Mouse (Mus musculus): ENCODE measurements around the gene Abcg1.

Abcg1 gene

DNA sequence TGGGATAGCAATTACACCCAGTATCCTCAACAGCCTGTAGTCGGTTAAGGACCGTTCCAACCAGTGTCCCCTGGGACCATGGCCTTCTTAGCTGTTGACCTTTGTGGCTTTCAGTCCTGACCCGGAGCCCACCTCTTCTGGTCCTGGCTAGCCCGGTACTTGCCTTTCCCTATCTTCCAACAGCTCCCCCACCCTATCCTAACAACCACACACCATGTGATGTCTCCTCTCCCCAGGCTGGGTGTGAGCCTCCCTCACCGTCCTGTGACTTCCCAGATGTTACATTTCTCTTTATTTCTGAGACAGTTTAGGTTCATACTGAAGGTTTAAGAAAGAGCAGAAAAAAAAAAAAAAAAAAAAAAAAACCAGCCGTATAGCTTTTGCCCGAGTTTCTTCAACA is 17.1 kb upstream of the Abcg1 start:
- no peak for DNase-seq (ENCODE audit: low spot score in 2 of 2)

DNA sequence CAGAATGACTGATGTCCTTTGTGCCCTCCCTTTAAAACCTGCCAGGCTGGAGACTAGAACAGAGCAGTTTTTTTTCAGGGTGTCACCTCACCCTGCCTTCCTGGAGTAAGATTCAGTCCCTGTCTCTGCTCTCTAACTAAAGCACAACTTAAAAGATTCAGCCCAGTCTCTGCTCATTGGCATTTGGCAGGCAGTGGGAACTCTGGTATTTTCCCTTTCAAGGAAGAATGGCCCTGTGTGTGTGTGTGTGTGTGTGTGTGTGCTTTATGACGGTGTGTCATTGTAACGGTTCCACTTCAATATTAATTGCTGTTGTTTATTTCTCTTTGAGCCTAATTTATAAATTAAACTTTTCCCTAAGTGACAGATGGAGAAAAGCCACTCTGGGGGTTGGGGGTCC is 14.7 kb upstream of the Abcg1 start:
- no peak for DNase-seq (ENCODE audit: low spot score in 2 of 2)

GRCm38 (mm10) chr17:31057891-31058744 is 643 bp downstream of the Abcg1 start:
- no peak for DNase-seq (ENCODE audit: low spot score in 2 of 2)

DNA sequence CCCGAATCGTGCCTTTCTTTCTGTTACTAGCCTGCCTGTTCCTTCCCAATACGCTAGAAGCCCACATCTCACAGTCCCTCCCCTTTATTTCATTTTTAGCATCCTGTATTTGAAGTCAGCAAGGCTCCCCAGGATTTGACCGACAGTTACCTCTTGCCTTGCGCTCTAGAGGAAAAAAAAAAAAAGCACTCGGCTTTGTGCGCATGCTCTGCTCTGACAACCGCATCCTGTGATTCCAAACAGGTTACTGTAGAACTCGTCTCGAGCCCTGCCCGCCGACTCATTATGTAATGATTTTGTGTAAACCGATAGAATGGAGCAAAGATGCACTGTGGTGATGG is 1.2 kb downstream of the Abcg1 start:
- DNase-seq (ENCODE audit: low spot score in 2 of 2): peak; percentile 87 to 89

DNA sequence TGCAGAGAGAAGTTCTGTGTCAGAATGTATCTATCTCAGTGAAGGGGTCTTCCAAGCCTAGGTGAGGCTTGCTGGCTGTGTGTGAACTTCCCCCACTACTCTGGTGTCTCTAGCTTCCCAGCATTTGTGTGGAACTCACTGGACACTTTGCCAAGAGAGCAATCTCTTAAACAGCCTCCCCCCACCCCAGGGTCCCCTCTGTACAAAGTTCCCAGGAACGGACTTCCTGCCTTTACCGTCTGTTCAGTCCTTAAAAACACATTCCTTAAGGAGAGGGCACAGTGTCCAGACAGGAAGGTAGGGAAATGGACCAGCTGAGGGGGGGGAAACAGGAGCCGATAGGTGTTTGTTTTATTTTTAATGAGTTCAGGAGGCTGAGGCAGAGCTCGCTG is 2.7 kb downstream of the Abcg1 start:
- DNase-seq (ENCODE audit: low spot score in 2 of 2): no peak

GRCm38 (mm10) chr17:31060588-31061345 is 3.3 kb downstream of the Abcg1 start:
- peak; percentile 56 to 69 for DNase-seq (ENCODE audit: low spot score in 2 of 2)

GRCm38 (mm10) chr17:31061346-31062095 is 4.0 kb downstream of the Abcg1 start:
- no peak for DNase-seq (ENCODE audit: low spot score in 2 of 2)

DNA sequence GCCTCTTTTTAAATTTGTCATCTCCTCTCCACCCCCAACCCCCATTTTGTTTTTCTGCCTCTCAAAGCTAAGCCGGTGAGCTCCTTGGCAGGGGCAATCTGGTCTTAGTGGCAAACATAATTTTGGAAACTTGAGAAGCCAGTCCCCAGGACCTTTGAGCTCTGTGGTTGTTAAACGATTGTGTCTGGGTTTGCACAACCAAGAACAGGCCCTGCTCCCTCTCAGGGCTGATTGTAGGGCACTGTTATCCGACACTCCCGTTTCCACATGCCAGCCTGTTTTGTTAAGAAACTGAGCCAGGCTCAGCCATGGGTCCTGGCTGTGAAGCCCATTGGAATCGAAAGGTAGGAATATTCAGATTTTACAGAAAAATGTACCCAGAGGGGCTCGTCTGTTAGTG is 8.6 kb downstream of the Abcg1 start:
- no peak for DNase-seq (ENCODE audit: low spot score in 2 of 2)

DNA sequence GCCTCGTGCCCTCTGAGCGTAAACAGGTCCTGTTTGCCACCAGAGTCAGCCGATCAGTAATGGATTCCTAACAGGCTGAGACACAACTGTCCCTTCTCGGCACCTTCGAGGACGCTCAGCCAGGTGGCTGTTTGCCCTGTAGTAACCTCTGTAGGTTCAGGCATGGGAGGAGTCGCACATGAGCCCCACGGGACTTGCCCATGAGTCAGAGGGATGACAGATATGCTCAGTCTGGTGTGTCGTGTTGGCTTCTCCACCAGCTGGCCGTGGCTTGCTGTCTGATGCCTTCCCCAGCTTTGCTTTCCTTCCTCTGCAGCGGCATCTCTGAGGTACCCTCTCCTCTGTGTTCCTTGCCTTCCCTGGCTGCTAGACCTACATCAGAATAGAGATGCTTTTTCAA is 9.6 kb downstream of the Abcg1 start:
- peak; percentile 75 to 93 for DNase-seq (ENCODE audit: low spot score in 2 of 2)

- DNase-seq (ENCODE audit: low spot score in 2 of 2): no peak
These were observed 11.6 kb downstream of the Abcg1 start for GRCm38 (mm10) chr17:31069121-31069520.

GRCm38 (mm10) chr17:31069845-31070244 is 12.4 kb downstream of the Abcg1 start:
- no peak for DNase-seq (ENCODE audit: low spot score in 2 of 2)

DNA sequence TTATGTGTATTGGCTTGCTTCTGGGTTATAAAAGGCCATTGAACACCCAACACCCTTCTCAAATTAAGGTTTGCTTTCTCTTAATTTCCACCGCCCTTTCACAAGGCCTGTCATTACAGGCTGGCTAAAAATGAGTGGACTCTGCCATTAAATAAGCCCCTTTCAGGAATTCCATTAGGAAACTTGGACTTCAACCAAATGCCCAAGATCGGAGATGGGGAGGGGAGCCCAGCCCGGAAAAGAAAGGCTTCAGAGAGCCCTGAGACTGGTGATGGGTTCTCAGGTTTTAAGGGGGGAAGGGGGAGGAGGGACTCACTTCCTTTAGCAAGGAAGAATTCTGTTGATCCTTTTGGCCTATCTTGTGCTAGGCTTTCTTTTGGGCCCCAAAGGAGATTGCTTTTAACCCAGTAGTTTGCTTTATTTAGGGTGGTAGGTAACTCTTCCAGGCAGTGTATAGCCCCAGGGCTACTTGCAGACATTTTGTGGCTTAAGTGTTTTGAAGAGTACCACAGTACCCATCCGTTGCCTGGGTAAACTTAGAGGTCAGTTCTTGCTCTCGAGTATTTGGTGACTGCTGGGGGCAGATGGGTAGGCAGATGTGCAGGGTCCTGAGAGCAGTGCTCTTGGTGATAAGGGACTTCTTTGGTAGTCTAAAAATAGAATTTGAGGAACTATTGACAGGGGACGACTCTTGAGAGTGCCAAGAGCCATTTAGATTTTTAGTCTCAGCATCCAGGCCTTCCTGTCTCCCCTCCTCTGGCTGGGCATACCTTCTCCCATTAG is 13.1 kb downstream of the Abcg1 start:
- DNase-seq (ENCODE audit: low spot score in 2 of 2): no peak

- DNase-seq (ENCODE audit: low spot score in 2 of 2): no peak
These were observed 14.2 kb downstream of the Abcg1 start for GRCm38 (mm10) chr17:31071421-31072301.

DNA sequence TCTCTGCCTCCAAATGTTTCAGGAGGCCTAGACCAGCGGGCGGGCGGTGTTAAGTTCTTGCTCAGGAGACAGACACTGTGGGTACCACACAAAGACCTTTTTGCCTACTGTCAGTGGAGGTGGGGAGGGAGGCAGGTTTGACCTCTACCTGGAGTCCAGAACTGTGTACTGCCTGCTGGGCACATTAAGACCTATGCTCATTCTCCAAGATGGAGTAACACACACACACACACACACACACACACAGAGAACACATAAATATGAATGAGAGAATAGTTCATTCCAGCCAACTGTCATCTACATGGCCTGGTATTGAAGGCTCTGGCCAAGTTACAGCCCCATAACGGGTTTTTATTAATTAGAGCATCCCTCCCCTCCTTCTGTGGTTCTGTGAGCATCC is 15.4 kb downstream of the Abcg1 start:
- no peak for DNase-seq (ENCODE audit: low spot score in 2 of 2)

GRCm38 (mm10) chr17:31073273-31074052 is 16.0 kb downstream of the Abcg1 start:
- DNase-seq (ENCODE audit: low spot score in 2 of 2): peak; percentile 85 to 91

DNA sequence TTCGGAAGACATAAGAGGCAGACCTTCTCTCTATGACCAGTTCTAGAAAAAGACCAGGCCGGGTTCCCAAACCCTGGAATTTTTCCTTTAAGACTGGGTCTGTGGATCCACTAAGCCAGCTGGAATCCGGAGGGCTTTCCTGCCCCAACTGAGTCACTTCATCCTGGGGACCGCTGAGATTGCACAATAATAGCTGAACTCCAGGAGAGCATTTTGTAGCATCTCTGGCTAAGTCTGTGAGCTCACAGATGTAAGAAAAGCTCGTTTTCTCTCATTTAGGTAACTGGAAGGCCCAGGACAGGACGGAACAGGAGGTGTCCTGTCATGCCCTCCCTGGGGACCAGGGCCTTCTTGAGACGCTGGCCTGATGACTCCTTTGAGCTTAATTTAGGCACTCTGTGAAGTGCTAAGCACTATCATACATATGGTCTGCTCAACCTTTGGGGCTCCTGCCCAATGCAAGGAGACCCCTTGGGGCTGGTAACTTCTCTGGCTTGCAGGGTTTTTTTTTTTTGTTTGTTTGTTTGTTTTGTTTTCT is 16.6 kb downstream of the Abcg1 start:
- DNase-seq (ENCODE audit: low spot score in 2 of 2): no peak

GRCm38 (mm10) chr17:31074666-31075065 is 17.2 kb downstream of the Abcg1 start:
- DNase-seq (ENCODE audit: low spot score in 2 of 2): peak; percentile 40 to 71

DNA sequence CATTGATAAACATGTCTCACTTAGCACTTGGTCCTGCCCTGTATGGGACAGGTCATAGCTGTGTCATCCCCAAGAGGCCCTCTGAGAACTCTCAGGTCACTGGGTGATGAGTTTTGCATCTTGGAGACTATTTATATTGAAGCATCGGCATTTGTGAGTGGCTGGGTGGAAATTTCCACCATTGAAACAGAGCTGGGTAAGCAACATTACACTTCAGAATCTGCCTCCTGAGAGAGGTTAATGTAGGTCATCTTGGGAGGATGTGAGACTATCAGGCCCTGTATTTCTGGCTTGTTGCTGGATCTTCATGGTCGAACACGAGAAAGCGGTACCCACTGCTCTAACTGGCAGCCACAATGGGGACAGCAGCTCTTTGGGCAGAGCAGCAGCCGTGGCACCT is 18.0 kb downstream of the Abcg1 start:
- peak; percentile 73 to 80 for DNase-seq (ENCODE audit: low spot score in 2 of 2)

- peak; percentile 74 to 80 for DNase-seq (ENCODE audit: low spot score in 2 of 2)
These were observed 20.1 kb downstream of the Abcg1 start for GRCm38 (mm10) chr17:31077561-31077960.

DNA sequence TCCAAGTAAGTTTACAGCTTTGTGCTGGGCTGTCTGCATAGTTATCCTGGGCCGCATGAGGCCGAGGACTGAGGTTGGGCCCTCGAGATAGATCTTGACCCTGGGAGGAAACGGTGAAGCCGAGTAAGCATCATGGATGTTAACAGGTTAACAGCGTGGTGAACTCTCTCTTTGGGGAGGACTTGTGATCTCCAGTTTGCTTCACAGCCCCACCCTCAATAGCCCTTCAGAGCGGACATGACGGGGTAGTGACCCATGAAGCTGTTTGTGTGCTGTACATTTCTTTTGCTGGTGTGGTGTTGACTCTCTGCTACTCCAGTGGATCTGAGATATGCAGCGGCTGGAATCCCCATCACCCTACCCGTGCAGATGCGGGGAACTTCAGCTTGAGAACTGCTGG is 21.1 kb downstream of the Abcg1 start:
- peak; percentile 57 to 72 for DNase-seq (ENCODE audit: low spot score in 2 of 2)
